8 mouse cellular contexts compared by ENCODE assay signal in genomic region chr1:153299436-153299835, GRCm38 (mm10). TPM values are rescaled to one million over a fixed set of nuclear protein-coding genes. Genes with fewer than 3 reads are reported as not detected.
DNase-seq lines count a peak whose midpoint lies in the region; ATAC-seq and TF ChIP-seq lines count a peak whose summit lies in the region.
"Not testable (repeated sequence)": the region's sequence is repeated elsewhere in the genome, so short reads cannot be mapped to it uniquely, and the experiment has no call there.

No protein-coding gene starts in this region.

- TF ChIP-seq POLR2A in spleen, adult 2 months (IDR thresholded peaks at IDR 0.05; ENCODE audit: low read depth, low read length) = not testable (repeated sequence)

- not testable (repeated sequence) for H3K4me3 ChIP-seq in G1E (ENCODE audit: low read depth, low read length); spleen, adult 2 months (ENCODE audit: extremely low read depth, insufficient read depth, insufficient read length)

- WGBS in spleen, adult 2 months = 17% methylated on average over 5 of the region's 5 CpGs

- H3K27ac ChIP-seq in spleen, adult 2 months (ENCODE audit: insufficient read depth, low read length) = peak overlapping the region; percentile 54; the same call in 1 of the 2 replicates

- H3K9me3 ChIP-seq in G1E (replicated peaks) = not testable (repeated sequence)

- H3K4me1 ChIP-seq in G1E (ENCODE audit: insufficient read depth, low read depth, low read length) = peaks cover 37% of the 10 kb centered on the region
- H3K4me1 ChIP-seq in spleen, adult 2 months (ENCODE audit: control insufficient read depth, insufficient read depth, insufficient read length) = not testable (repeated sequence)

- peak; percentile 76 to 77 for DNase-seq in B cell, adult 2 months
- DNase-seq in G1E (ENCODE audit: low spot score) = not testable (repeated sequence)
- DNase-seq in spleen, adult 2 months (ENCODE audit: low read depth in 1 of 2, low spot score in 2 of 2) = peak; percentile 26 to 54
- DNase-seq in thymus, postnatal 0 days (ENCODE audit: low spot score) = peak; percentile 68
- DNase-seq in thymus, postnatal 4 days = peak; percentile 51

- ATAC-seq in G1E (ENCODE audit: extremely low read depth, insufficient number of reproducible peaks, low FRiP score, poor library complexity, severe bottlenecking) = peak; percentile 91
- ATAC-seq in granulocyte monocyte progenitor cell, adult 5-6 weeks (replicated peaks; ENCODE audit: poor library complexity, severe bottlenecking) = peak; percentile 87
- peak; percentile 25 for ATAC-seq in inflammation-experienced regulatory T-cells, adult 6 months
- ATAC-seq in megakaryocyte progenitor cell, adult 5-6 weeks (replicated peaks; ENCODE audit: poor library complexity) = peak; percentile 78

- peaks cover 18% of the 10 kb centered on the region for H3K36me3 ChIP-seq in G1E (replicated peaks)
- not testable (repeated sequence) for H3K36me3 ChIP-seq in spleen, adult 2 months (ENCODE audit: control insufficient read depth, insufficient read depth, low read length)

- TF ChIP-seq CTCF in G1E (IDR thresholded peaks at IDR 0.05; ENCODE audit: low read depth, low read length); spleen, adult 2 months (IDR thresholded peaks at IDR 0.05; ENCODE audit: extremely low read depth, insufficient read depth, insufficient read length, insufficient replicate concordance): not testable (repeated sequence)

- not testable (repeated sequence) for H3K27me3 ChIP-seq in G1E (ENCODE audit: insufficient read depth, low read length); spleen, adult 2 months (ENCODE audit: control insufficient read depth, insufficient read depth, low read length)

RNA-seq across cellular contexts. Expression of gene Lamc1, which starts 33.1 kb away (rescaled TPM):
- total RNA-seq in G1E (2014; fragmentation: Nextera tagmentation) (81.0 and 90.6 TPM in 2 replicates), G1E (2017) (20.1 and 26.1 TPM in 2 replicates)
- 14.0 and 19.0 TPM in 2 replicates for polyA plus RNA-seq in G1E (2012)
- 3.3 and 5.1 TPM in 2 replicates for total RNA-seq in granulocyte monocyte progenitor cell, adult 5-6 weeks (2014; fragmentation: Nextera tagmentation)
- total RNA-seq in granulocyte monocyte progenitor cell, adult 5-6 weeks (2017) = 2.7 and 5.2 TPM in 2 replicates
- polyA plus RNA-seq in inflammation-experienced regulatory T-cells, adult 6 months (2017; shearing (Covaris generic)) = 10 to 100 TPM in 1 of 3 experiments, 1 to 10 TPM in 2; 6.2 to 11.7 (median 8.9) TPM
- total RNA-seq in megakaryocyte progenitor cell, adult 5-6 weeks (2015) = 2.6 and 4.4 TPM in 2 replicates
- 2.2 and 2.9 TPM in 2 replicates for total RNA-seq in megakaryocyte progenitor cell, adult 5-6 weeks (2017)
- polyA plus RNA-seq in spleen, adult 2 months (2012; rRNA removed) = 13.0 and 15.7 TPM in 2 replicates
- 14.4 and 14.5 TPM in 2 replicates for polyA plus RNA-seq in thymus, postnatal 0 days (2015; fragmentation: Nextera tagmentation; extraction: Ambion mirVana)

Comparison
In these comparisons a context has a peak if more than half of its experiments do, and no peak if none do; other contexts are left out.
1. ATAC-seq: peak in every context shown above with its lines; median percentile 91 in G1E; 87 in granulocyte monocyte progenitor cell, adult 5-6 weeks; 78 in megakaryocyte progenitor cell, adult 5-6 weeks; 25 in inflammation-experienced regulatory T-cells, adult 6 months.